Mouse (Mus musculus) limb, embryonic 13.5 days (tissue): ENCODE measurements around the gene Slc38a4. TPM values are rescaled to one million over a fixed set of nuclear protein-coding genes. Genes with fewer than 3 reads are reported as not detected.
A peak's percentile ranks its signal among the peaks of the same experiment; 100 is the strongest.

Experiments used
- ATAC-seq: fragments of 200-750 bp; cut with Nextera tagmentation; 2 replicates; pipeline ENCODE4 v1.8.0; 2017; ENCODE audit warnings: low read depth, moderate number of reproducible peaks, moderate TSS enrichment; ENCODE audit not compliant: low FRiP score
- H3K27ac ChIP-seq: fragments of 300-500 bp; sonication (generic); 2 replicates; pipeline ENCODE4 v1.5.1; 2015; ENCODE audit warnings: inconsistent platforms, mild to moderate bottlenecking, moderate library complexity
- H3K27me3 ChIP-seq: fragments of 300-500 bp; sonication (generic); 2 replicates; pipeline ENCODE4 v1.6.1; 2015; ENCODE audit warnings: mild to moderate bottlenecking, inconsistent platforms
- H3K36me3 ChIP-seq: fragments of 300-500 bp; sonication (generic); 2 replicates; pipeline ENCODE4 v1.6.1; 2015; ENCODE audit warnings: inconsistent platforms, mild to moderate bottlenecking, moderate library complexity
- H3K4me1 ChIP-seq: fragments of 300-500 bp; sonication (generic); 2 replicates; pipeline ENCODE4 v1.6.1; 2015; ENCODE audit warnings: inconsistent platforms
- H3K4me2 ChIP-seq: fragments of 300-500 bp; sonication (generic); replicated peaks from 2 replicates; pipeline ENCODE4 v1.6.1; 2015; ENCODE audit warnings: inconsistent platforms, mild to moderate bottlenecking, moderate library complexity
- H3K4me3 ChIP-seq: fragments of 300-500 bp; sonication (generic); 2 replicates; pipeline ENCODE4 v1.5.1; 2015; ENCODE audit warnings: moderate library complexity, mild to moderate bottlenecking, inconsistent platforms
- H3K9ac ChIP-seq: fragments of 300-500 bp; sonication (generic); 2 replicates; pipeline ENCODE4 v1.6.1; 2015; ENCODE audit warnings: mild to moderate bottlenecking, inconsistent platforms
- H3K9me3 ChIP-seq: fragments of 300-500 bp; sonication (generic); 2 replicates; pipeline ENCODE4 v1.6.1; 2016; ENCODE audit warnings: inconsistent platforms
- WGBS: fragments of 180-500 bp; shearing (Covaris S2); methylation state at CpG from one replicate; pipeline ENCODE4 v1.1.7; 2015; 5-methylcytosine and 5-hydroxymethylcytosine counted together
- polyA plus RNA-seq: library from polyadenylated mRNA; unstranded; fragments of >200 nt; fragmentation: Nextera tagmentation; extraction: Ambion mirVana; gene quantifications from 2 replicates; pipeline ENCODE4 v1.2.1, GENCODE M21; 2015

Gene Slc38a4
- polyA plus RNA-seq, 1 experiment from 2014 or later, result 85.9 TPM

DNA sequence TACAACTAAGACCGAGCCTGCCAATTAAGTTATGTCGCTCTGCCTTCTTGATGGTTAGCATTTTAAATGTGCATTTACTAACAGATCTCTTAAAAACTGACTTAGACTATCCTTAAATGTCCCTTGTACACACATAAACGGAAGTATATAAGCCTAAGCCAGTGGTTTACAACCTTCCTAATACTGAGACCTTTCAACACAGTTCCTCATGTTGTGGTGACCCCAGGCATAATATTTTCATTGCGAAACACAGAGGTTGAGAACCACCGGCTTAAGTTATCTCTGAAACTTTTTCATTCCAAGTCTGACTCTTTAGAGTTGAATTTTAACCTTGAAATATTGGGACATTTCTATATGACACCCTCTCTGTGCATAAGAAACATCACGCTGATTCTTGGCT is 101.4 kb downstream of the Slc38a4 start:
- Histone ChIP-seq H3K9me3 (no peaks in the 10 kb centered on the region), H3K9ac (no peak overlapping the region), H3K27ac (no peak overlapping the region), H3K4me2 (no peak overlapping the region), H3K27me3 (no peaks in the 10 kb centered on the region), H3K4me1 (peaks cover 13% of the 10 kb centered on the region; the same call in 1 of the 2 replicates), H3K4me3 (no peak overlapping the region), H3K36me3 (no peaks in the 10 kb centered on the region)
- 77% methylated on average over 6 of the region's 6 CpGs for WGBS
- no peak for ATAC-seq

DNA sequence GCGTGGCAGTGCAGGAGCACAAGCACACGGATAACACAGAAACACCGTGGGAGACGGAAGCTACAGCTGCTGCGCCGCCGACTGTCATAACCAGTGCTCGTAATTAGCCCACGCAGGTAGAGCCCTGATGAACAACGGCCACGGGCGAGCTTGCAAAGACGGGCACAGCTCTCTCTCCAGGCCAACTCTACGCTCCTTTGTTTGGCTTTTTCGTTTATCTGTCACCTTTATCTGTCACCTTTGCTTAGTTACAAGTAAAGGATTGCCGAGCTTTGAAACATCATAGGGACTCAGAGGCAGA is 101.9 kb downstream of the Slc38a4 start:
- H3K4me3 ChIP-seq, result peak overlapping the region; percentile 38

DNA sequence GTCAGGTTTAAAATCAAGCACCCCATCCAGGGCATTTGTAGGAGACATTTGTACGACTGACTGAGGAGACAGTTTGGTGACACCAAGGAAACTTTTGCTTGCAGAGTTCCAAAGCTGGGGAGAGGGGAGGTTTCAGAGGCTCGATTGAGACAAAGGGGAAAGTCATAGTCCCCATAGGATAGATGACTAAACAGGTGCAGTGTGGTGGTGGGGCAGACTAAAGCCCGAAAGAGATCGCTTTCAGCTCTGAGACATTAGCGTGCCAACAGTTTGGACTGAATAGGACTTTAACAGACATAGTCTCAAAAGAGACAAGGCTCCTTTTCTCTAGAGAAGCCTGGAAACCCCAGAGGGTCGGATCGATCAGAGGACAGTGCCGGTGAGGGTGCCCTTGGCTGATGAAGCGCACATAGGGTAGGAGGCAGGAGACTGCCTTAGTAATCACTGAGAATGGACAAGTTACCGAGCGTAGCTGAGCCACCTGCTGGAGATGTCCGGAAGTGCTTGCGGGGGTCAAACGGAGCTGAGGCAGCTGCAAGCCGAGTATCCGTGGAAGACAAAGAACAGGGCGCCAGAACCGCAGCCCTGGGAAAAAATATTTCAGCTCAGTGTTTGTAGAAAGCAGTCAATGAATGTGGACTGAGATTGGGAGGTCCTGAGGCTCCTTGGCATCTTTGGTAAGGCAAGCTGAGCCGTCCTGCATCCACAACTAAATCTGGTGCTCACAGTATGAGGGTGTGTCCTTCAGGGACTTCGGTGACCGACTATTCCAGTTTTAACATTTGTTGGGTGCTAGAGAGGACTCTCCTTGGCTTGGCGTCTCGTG is 102.4 kb downstream of the Slc38a4 start:
- WGBS, result 27% methylated on average over 23 of the region's 23 CpGs
- Histone ChIP-seq H3K27me3 (no peaks in the 10 kb centered on the region), H3K4me1 (peaks cover 13% of the 10 kb centered on the region; the same call in 1 of the 2 replicates), H3K27ac (peak overlapping the region; percentile 15; the same call in 1 of the 2 replicates), H3K36me3 (no peaks in the 10 kb centered on the region), H3K9me3 (no peaks in the 10 kb centered on the region), H3K9ac (peak overlapping the region; percentile 65), H3K4me3 (peak overlapping the region; percentile 38), H3K4me2 (peak overlapping the region; percentile 63)
- ATAC-seq, result peak; percentile 77

More for the DNA sequence above, 101.9 kb downstream of the Slc38a4 start:
- Histone ChIP-seq H3K36me3 (no peaks in the 10 kb centered on the region), H3K4me2 (peak overlapping the region; percentile 63), H3K27me3 (no peaks in the 10 kb centered on the region), H3K9ac (peak overlapping the region; percentile 65), H3K9me3 (no peaks in the 10 kb centered on the region), H3K4me1 (peaks cover 13% of the 10 kb centered on the region; the same call in 1 of the 2 replicates), H3K27ac (no peak overlapping the region)
- ATAC-seq, result no peak
- WGBS, result 50% methylated on average over 16 of the region's 16 CpGs

DNA sequence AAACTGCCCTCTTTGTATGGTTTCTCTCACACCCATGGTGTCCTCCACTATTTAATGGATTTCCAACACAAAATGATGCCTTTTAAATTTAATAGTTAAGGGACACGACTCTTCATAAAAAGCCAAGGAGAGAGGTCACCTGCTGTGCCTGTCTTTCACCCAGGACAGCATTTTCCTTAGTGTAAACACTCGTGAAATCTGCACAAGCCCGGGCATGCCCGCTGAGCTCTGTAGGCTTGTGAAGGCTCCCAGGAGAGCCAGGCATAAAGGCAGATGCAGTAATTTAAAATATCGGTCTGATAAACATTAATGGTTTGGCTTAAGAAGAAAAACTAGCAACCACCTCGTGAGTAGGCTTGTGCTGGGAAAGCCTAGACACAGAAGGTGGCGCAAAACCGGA is 103.3 kb downstream of the Slc38a4 start:
- Histone ChIP-seq H3K36me3 (no peaks in the 10 kb centered on the region), H3K9ac (no peak overlapping the region), H3K4me2 (no peak overlapping the region), H3K27me3 (no peaks in the 10 kb centered on the region), H3K9me3 (no peaks in the 10 kb centered on the region), H3K4me3 (no peak overlapping the region), H3K27ac (no peak overlapping the region), H3K4me1 (peaks cover 13% of the 10 kb centered on the region; the same call in 1 of the 2 replicates)
- no peak for ATAC-seq
- WGBS, result 40% methylated on average over 8 of the region's 8 CpGs

DNA sequence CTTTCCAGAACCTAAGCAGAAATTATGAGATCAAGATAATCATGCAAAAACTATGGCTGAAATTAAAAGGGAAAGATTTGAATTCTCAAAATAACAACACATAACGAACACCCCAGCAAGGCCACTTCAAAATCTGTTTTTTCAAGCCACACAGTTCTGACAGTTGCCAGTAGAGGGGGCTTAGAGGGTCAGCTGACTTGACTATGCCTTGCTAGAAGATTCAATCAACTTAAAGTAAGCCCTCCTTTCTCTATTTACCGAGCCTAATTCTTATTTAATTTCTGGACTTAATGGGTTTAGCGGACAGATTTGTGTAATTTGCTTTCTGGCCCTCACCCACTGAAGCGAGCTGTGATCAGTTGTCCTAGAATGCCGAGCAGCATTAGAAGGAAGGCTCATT is 104.0 kb downstream of the Slc38a4 start:
- H3K4me3 ChIP-seq, result no peak overlapping the region
- H3K27me3 ChIP-seq, result no peaks in the 10 kb centered on the region
- no peak overlapping the region for H3K4me2 ChIP-seq
- no peak overlapping the region for H3K9ac ChIP-seq
- H3K36me3 ChIP-seq, result no peaks in the 10 kb centered on the region
- peaks cover 13% of the 10 kb centered on the region; the same call in 1 of the 2 replicates for H3K4me1 ChIP-seq
- H3K27ac ChIP-seq, result no peak overlapping the region
- no peaks in the 10 kb centered on the region for H3K9me3 ChIP-seq
- ATAC-seq, result no peak
- 48% methylated on average over 5 of the region's 5 CpGs for WGBS

DNA sequence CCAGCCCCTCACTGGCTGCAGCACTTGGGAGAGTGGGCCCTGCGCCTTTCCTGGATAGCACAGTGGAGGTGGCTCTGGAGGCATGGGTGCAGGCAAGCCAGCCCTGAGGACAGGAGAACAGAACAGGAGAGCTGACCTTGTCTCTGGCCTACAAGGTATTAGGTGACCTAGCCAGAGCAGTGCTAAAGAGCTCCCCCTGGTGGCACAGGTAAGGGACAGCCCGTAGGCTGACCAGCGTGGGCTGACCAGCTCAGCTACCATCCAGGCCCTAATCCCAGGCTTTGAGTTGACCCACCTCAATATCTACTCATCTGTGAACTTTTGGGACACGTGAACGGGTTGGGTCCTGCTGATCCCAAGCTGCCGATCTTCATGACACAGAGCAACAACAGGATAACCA is 107.3 kb downstream of the Slc38a4 start:
- no peak overlapping the region for H3K27ac ChIP-seq
- peaks cover 7% of the 10 kb centered on the region; the same call in 1 of the 2 replicates for H3K4me1 ChIP-seq
- no peak overlapping the region for H3K4me2 ChIP-seq
- H3K9me3 ChIP-seq, result no peaks in the 10 kb centered on the region
- no peaks in the 10 kb centered on the region for H3K27me3 ChIP-seq
- no peak for ATAC-seq
- WGBS, result 59% methylated on average over 6 of the region's 6 CpGs
- no peak overlapping the region for H3K9ac ChIP-seq
- H3K4me3 ChIP-seq, result no peak overlapping the region
- H3K36me3 ChIP-seq, result no peaks in the 10 kb centered on the region

Other genes with a start within 250 kb of the Slc38a4 start
- gene Pced1b, start 191.2 kb upstream of the Slc38a4 start, polyA plus RNA-seq, result 2.9 and 4.0 TPM in 2 replicates
- 6.3 and 6.7 TPM in 2 replicates for gene Amigo2, start 191.3 kb upstream of the Slc38a4 start, polyA plus RNA-seq